Mouse (Mus musculus): ENCODE results near the gene B3gnt9.

Gene B3gnt9

DNA sequence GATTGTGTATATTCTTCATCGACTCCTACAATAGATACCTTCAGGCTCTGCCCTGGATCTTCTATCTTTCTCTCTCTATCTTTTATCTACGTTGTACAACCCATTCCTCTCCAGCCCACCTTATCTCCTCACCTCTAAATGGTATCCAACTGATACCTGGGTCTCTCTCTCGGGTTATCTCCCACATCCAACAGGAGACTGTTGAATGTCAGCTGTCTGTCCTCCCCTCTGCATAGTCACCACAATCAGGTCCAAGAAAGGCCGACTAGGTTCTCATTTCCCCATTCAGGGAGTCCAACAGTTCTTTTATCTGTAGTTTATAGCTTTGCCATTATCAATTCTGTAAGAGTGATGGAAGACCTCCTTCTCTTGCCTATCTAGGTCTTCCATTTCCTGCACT is 27.3 kb upstream of the B3gnt9 start:
- DNase-seq (ENCODE audit: low spot score), result no peak

GRCm38 (mm10) chr8:105281821-105282220 is 26.9 kb upstream of the B3gnt9 start:
- DNase-seq (ENCODE audit: low spot score), result no peak

GRCm38 (mm10) chr8:105280567-105280966 is 25.6 kb upstream of the B3gnt9 start:
- DNase-seq (ENCODE audit: low spot score), result no peak

DNA sequence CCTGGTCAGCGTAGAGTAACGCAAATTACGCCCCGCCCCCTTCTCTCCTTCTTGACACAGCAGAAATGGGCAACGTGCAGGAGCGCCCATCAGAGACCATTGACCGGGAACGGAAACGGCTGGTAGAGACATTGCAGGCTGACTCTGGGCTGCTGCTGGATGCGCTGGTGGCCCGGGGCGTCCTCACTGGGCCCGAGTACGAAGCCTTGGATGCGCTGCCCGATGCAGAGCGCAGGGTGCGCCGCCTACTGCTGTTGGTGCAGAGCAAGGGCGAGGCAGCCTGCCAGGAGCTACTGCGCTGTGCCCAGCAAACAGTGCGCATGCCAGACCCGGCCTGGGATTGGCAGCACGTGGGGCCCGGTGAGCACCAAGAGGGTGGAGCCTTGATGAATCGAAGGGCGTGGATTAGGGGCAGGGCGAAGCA is 24.0 kb upstream of the B3gnt9 start:
- DNase-seq (ENCODE audit: low spot score), result no peak

DNA sequence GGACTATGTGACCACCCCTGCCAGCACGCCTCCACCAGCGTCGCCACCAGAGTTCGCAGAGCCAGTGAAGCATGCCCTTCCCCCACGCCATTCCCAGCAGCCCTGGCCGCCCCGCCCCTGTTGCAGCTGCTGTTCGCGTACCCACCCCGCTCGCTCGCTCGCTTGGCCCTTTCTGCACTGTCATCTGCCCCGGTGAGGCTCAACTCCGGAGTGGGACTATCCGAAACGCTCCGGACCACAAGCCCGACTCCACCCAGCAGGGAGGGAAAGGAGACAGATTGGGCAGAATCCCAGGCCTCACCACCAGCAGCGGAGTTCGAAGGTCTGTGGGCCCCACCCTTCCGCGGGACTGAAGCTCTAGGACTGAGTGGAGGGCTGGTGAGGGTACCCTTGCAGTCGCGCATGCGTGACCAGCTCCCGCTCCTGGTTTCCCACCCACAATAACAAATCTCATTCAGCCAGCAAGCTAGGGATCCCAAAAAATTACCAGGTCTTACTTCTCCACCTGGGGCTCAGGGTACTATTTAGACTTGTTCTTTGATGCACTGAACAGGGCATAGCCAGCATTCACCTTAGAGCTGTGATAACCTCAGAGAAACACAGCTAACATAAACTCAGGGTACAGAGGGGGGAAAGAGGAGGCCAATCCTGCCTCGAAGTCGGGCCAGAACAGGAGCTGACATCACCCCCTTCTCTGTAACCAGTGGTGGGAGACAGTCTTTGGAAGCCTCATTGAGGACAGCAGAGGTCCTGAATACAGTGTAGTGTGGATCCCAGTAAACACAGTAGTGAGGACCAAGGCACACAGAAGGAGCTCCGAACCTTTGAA is 21.6 kb upstream of the B3gnt9 start:
- peak; percentile 64 for DNase-seq (ENCODE audit: low spot score)

GRCm38 (mm10) chr8:105275840-105276239 is 20.9 kb upstream of the B3gnt9 start, which contains the start of gene Nol3:
TSS of gene Nol3 (plus strand) at chr8:105276140.
- no peak for DNase-seq (ENCODE audit: low spot score)

- DNase-seq (ENCODE audit: low spot score), result no peak
Measured at GRCm38 (mm10) chr8:105275387-105275786, 20.4 kb upstream of the B3gnt9 start.

DNA sequence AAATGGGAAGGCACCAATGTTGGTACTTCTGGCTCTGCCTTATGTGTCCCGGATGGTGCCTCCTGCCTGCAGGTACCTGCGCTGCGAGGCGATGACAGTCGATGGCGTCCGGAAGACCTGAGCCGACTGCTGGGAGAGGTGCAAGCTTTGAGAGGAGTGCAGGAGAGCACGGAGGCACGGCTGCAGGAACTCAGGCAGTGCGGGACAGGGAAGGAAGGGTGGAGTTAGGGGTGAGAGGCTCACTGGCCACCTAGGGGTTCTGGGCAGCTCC is 15.9 kb upstream of the B3gnt9 start:
- DNase-seq (ENCODE audit: low spot score), result no peak

- no peak for DNase-seq (ENCODE audit: low spot score)
Measured at GRCm38 (mm10) chr8:105270101-105270915, 15.4 kb upstream of the B3gnt9 start.

DNA sequence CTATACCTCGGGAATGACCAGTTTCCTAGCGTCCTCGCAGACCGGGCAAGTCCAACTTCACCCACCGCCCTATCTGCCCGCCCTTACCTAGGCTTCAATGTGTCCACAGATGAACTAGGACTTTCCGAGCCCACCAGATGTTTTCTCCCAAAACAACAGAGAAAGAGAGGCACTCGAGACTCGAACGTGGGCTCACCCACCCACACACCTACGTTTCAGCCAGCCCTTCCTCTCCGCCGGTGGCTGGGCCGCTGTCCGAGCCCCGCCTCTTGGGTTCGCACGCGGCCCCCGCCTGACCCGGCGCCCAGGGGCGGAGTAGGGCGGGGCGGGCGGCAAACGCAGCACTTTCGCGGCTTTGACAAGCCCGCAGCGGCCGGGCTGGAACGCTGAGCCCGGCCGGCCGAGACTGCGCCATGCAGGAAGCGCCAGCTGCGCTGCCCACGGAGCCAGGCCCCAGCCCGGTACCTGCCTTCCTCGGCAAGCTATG is 14.6 kb upstream of the B3gnt9 start, which contains the start of gene Hsf4:
Hsf4 (plus strand) TSS at position 341 of the 487 bp plus-strand sequence.
- DNase-seq (ENCODE audit: low spot score), result peak; percentile 76

DNA sequence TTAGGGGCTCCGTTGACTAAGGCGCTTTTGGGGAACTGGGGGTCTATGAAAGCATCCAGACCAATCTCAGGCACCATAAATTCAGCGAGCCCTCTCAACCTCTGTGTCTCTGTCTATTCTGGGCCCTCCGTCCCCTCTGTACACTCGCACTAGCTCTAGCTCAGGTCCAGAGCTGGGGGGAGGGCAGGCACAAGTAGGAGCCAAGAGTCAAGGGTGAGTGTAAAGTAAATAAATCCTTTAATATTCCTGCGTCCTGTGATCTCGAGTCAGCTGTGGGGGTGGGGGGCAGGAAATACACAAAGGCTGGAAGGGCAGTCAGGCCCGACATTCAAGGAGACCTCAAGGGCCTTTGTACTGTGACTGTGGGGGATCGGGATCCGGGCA is 14.1 kb upstream of the B3gnt9 start:
- DNase-seq (ENCODE audit: low spot score), result peak; percentile 67

- DNase-seq (ENCODE audit: low spot score), result peak; percentile 74
Measured at GRCm38 (mm10) chr8:105268342-105269074, 13.6 kb upstream of the B3gnt9 start.

DNA sequence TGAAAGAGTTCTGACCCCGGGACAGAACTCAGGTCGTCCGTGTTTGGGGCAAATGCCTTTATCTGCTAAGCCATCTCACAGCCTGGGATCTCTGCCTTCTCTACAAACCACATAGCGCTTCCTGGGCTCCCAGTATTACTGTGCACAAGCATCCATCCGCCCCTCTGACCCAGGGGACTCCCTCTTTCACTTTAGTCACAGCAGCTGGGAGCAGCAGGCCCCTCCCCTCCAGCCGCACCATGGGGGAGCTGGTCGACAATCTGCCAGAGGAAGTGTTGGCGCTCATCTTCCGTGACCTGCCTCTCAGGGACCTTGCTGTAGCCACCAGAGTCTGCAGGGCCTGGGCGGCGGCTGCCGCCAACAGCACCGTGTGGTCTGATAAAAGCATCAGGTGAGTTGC is 11.8 kb upstream of the B3gnt9 start:
- DNase-seq (ENCODE audit: low spot score), result no peak

- DNase-seq (ENCODE audit: low spot score), result peak; percentile 36
Measured at GRCm38 (mm10) chr8:105265128-105265527, 10.2 kb upstream of the B3gnt9 start.

GRCm38 (mm10) chr8:105264024-105264982 is 9.3 kb upstream of the B3gnt9 start, which contains the start of the genes Tradd and Fbxl8:
TSS of gene Tradd (minus strand) at chr8:105264609.
TSS of gene Fbxl8 (plus strand) at chr8:105264648.
- DNase-seq (ENCODE audit: low spot score), result peak; percentile 84

- DNase-seq (ENCODE audit: low spot score), result no peak
Measured at GRCm38 (mm10) chr8:105263244-105263912, 8.4 kb upstream of the B3gnt9 start.

DNA sequence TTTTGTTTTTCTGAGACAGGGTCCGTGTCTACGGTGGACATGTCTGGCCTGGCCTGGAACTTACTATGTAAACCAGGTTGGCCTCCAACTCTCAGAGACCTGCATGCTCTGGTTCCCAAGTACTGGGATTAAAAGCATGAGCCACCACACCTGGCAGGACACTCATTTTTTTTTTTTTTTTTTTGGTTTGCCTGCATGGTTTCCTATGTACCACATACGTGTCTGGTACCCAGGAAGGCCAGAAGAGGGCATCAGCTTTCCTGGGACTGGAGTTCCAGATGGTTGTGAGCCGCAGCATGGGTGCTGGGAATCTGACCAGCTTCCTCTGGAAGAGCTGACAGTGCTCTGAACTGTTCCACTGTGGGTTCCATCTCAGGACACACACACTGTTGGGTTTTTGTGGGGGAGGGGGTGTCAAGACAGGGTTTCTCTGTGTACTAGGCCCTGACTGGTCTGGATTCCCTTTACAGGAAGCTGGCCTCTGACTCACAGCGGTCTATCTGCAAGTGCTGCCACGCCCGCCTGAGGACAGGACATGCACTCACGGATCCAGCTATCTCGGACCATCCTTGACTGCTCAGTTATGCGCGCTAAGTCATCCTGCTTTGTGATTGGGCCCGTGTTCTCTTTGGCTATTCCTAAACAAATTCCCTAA is 6.5 kb upstream of the B3gnt9 start:
- DNase-seq (ENCODE audit: low spot score), result no peak

GRCm38 (mm10) chr8:105260371-105261099 is 5.6 kb upstream of the B3gnt9 start:
- DNase-seq (ENCODE audit: low spot score), result no peak

DNA sequence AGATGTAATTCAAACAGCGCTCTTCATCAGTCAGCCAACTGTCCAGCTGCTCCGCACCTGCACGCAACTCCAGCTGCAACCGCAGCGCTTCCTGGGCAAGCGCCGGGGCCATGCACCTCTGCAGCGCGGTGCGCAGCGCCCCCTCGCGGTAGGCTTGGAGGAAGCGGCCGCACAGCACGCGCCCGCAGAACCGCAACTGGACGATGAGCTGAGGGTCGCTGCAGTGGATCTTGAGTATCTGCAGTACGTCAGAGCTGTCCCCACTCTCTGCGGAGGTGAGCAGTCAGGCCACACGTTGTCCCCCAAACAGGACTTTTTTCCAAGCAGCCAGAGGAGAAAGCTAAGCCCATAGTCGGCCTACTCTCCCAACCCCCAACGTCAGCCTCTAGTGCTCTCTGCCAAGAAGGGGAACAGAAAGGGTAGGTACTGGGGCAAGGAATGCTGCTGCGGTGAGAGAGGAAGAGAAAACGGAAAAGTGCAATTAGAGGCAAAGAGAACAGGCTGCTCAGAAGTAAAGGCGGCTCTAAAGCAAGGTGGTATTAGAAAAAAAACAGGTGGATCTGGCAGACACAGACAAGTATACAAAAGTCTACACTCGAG is 4.9 kb upstream of the B3gnt9 start:
- peak; percentile 68 for DNase-seq (ENCODE audit: low spot score)
